In the genomic region with DNA sequence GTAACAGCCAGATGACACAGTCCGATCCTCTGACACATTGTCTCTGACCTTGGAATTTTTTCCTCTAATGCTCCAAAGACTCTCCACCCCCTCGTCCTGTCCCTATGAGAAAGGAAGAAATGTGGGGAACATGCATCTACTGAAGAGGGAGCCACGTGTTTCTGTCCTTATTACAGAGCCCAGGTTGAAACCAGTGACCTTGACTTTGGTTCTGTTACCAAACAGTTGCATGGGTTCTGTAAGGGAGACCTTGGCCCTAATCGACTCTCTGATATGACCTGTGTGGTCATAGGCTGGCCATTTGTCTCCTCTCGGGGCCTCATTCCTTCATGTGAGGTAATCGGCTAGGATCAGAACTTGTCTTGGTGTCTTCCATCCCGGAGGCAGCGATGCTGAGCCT, we compare ENCODE assay signal across 19 mouse cellular contexts.
"Had no signal": no experiment of that assay in that cellular context is flagged by ENCODE, and none has a peak within 500 bp of the region (broad histone marks: within the 10 kb centered on the region; RNA-seq: fewer than 3 reads in every experiment).

No protein-coding gene starts in this region.

- H3K9me3 ChIP-seq: midbrain, embryonic 10.5 days; midbrain, embryonic 12.5 days; neural tube, embryonic 13.5 days; neural tube, embryonic 15.5 days; stomach, embryonic 15.5 days had no signal

- H3K4me3 ChIP-seq: midbrain, embryonic 10.5 days; midbrain, embryonic 12.5 days; myocyte; neural tube, embryonic 13.5 days; neural tube, embryonic 15.5 days; stomach, embryonic 15.5 days had no signal

- DNase-seq: lung, embryonic 14.5 days; lung, postnatal 10 days; lung, postnatal 4 days; midbrain, embryonic 14.5 days; retina, postnatal 1 day; right cerebral cortex, adult 18-20 months; right cerebral cortex, postnatal 25 days; right cerebral cortex, postnatal 4 days; thymus, adult 2 months; thymus, postnatal 25 days; thymus, postnatal 4 days had no signal

- H3K9ac ChIP-seq: lung, embryonic 14.5 days; midbrain, embryonic 12.5 days; neural tube, embryonic 13.5 days; neural tube, embryonic 15.5 days; stomach, embryonic 15.5 days had no signal

- H3K27ac ChIP-seq: midbrain, embryonic 10.5 days; midbrain, embryonic 12.5 days; stomach, embryonic 15.5 days; stomach, postnatal 0 days had no signal

- H3K27me3 ChIP-seq: midbrain, embryonic 12.5 days; neural tube, embryonic 13.5 days; neural tube, embryonic 15.5 days; stomach, embryonic 15.5 days had no signal

- H3K36me3 ChIP-seq: midbrain, embryonic 10.5 days; midbrain, embryonic 12.5 days; neural tube, embryonic 13.5 days; neural tube, embryonic 15.5 days; stomach, embryonic 15.5 days had no signal

- H3K4me1 ChIP-seq: stomach, embryonic 15.5 days had no signal

- ATAC-seq: midbrain, embryonic 16.5 days had no signal

- H3K4me2 ChIP-seq: lung, embryonic 14.5 days; midbrain, embryonic 12.5 days; neural tube, embryonic 13.5 days; neural tube, embryonic 15.5 days; stomach, embryonic 15.5 days had no signal
